Mouse (Mus musculus) hindbrain, embryonic 11.5 days (tissue): ENCODE measurements at regions not wholly inside any gene's neighbourhood (a gene's known extent, or its start where the extent isn't known, plus 50 kb on each side); places are given as distances from the start of the nearest gene placed in this dataset.

ENCODE experiments used
- ATAC-seq: fragments of 200-750 bp; cut with Nextera tagmentation; 2 replicates; pipeline ENCODE4 v1.8.0; 2017; ENCODE audit warnings: mild to moderate bottlenecking, moderate TSS enrichment, moderate library complexity; ENCODE audit not compliant: low FRiP score
- DNase-seq: peaks from one replicate; pipeline ENCODE4 v3.0.0-alpha.2; 2015; ENCODE audit warnings: low spot score
- H3K27ac ChIP-seq: fragments of 300-500 bp; sonication (generic); 2 replicates; pipeline ENCODE4 v1.5.1; 2014; ENCODE audit warnings: mild to moderate bottlenecking, low read depth, low read length
- H3K27me3 ChIP-seq: fragments of 300-500 bp; sonication (generic); 2 replicates; pipeline ENCODE4 v1.6.1; 2014; ENCODE audit warnings: mild to moderate bottlenecking, low read length, moderate library complexity, mixed read lengths; ENCODE audit not compliant: control insufficient read depth, insufficient read depth
- H3K36me3 ChIP-seq: fragments of 300-500 bp; sonication (generic); 2 replicates; pipeline ENCODE4 v1.6.1; 2014; ENCODE audit warnings: mild to moderate bottlenecking, low read length, moderate library complexity, mixed read lengths; ENCODE audit not compliant: control insufficient read depth, insufficient read depth
- H3K4me1 ChIP-seq: fragments of 300-500 bp; sonication (generic); replicated peaks from 2 replicates; pipeline ENCODE4 v1.6.1; 2014; ENCODE audit warnings: low read length, mixed read lengths; ENCODE audit not compliant: control insufficient read depth, insufficient read depth
- H3K4me2 ChIP-seq: fragments of 300-500 bp; sonication (generic); replicated peaks from 2 replicates; pipeline ENCODE4 v1.6.1; 2014; ENCODE audit warnings: mild to moderate bottlenecking, low read depth, low read length
- H3K4me3 ChIP-seq: fragments of 300-500 bp; sonication (generic); 2 replicates; pipeline ENCODE4 v1.5.1; 2014; ENCODE audit warnings: low read depth, low read length
- H3K9ac ChIP-seq: fragments of 300-500 bp; sonication (generic); 2 replicates; pipeline ENCODE4 v1.6.1; 2014; ENCODE audit warnings: low read depth, low read length
- H3K9me3 ChIP-seq: fragments of 300-500 bp; sonication (generic); 2 replicates; pipeline ENCODE4 v1.6.1; 2016; ENCODE audit warnings: low read length; ENCODE audit not compliant: control insufficient read depth
- WGBS: fragments of 180-500 bp; shearing (Covaris S2); extraction: QIAGEN DNeasy Blood & Tissue Kit; methylation state at CpG from one replicate; pipeline ENCODE4 v1.1.7; 2014; 5-methylcytosine and 5-hydroxymethylcytosine counted together

DNA sequence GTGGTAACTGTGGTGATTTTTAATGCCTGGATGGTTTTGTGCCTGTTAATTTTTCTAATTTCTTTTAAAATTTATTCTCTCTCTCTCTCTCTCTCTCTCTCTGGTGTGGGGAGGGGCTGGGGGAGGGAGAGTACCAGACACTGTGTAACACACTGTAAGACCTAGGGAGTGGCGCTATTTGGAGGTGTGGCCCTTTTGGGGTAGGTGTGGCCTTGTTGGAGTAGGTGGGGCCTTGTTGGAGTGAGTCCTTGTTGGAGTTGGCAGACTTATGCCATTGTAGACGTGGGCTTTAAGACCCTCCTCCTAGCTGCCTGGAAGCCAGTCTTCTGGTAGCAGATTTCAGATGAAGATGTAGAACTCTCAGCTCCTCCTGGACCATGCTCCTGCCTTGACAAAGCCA lies 107.4 kb upstream of the Lhx5 start:
- H3K36me3 ChIP-seq: no peaks in the 10 kb centered on the region
- no peak overlapping the region for H3K9ac ChIP-seq
- H3K27me3 ChIP-seq: no peaks in the 10 kb centered on the region; the same call in 1 of the 2 replicates
- no peaks in the 10 kb centered on the region; the same call in 1 of the 2 replicates for H3K4me1 ChIP-seq
- H3K4me2 ChIP-seq: no peak overlapping the region
- 94% methylated on average over 2 of the region's 2 CpGs for WGBS
- no peak overlapping the region for H3K27ac ChIP-seq
- no peak for ATAC-seq
- no peak for DNase-seq
- H3K4me3 ChIP-seq: no peak overlapping the region
- H3K9me3 ChIP-seq: no peaks in the 10 kb centered on the region

DNA sequence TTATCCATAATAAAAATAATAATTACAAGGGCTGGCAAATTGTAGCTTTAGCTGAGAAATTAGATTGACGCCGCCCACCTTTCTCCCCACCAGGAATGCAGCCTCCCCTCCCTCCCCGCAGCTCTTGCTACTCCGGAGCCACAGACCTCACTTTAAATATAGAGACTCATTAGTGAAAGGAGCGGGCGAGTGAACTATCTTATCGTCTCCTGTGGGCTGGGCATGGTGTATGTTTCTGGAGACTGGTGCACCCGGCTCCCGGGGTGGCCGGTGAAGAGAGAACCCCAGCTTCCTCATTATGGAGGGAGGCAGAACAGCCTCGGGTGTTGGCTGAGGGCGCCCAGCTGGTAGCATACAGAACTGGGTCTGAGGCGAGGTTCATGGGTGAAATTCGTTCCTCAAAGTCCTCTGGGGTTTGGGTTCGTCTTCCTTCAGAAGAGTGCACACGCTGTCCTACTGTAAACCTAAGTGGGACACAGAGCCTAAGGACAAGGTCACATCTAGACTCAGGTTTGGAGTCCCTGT lies 106.1 kb upstream of the Lhx5 start:
- no peak for ATAC-seq
- WGBS: 60% methylated on average over 16 of the region's 16 CpGs
- no peaks in the 10 kb centered on the region; the same call in 1 of the 2 replicates for H3K4me1 ChIP-seq
- H3K9ac ChIP-seq: no peak overlapping the region
- H3K27me3 ChIP-seq: no peaks in the 10 kb centered on the region; the same call in 1 of the 2 replicates
- no peak for DNase-seq
- H3K4me2 ChIP-seq: no peak overlapping the region
- H3K27ac ChIP-seq: no peak overlapping the region
- H3K9me3 ChIP-seq: no peaks in the 10 kb centered on the region
- no peak overlapping the region for H3K4me3 ChIP-seq
- H3K36me3 ChIP-seq: no peaks in the 10 kb centered on the region

DNA sequence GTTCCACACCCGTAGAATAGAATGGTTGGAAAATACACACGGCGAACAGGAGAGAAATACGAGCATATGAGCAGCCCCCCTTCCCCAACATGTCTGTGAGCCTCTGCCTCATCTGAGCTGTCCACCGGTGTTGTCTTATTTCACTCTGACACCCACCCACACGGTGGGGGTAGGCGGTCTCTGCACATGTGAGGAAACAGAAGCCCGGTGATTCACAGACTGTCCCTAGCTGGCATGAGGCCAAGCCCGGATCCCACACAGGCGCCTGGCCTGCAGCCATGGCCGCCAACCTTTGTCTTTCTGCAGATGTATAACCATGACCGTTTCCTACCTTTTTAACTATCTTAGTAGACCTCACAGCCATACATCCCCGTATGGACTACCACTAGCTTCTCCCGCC lies 99.5 kb upstream of the Lhx5 start:
- no peak overlapping the region for H3K4me2 ChIP-seq
- no peaks in the 10 kb centered on the region for H3K27me3 ChIP-seq
- no peaks in the 10 kb centered on the region for H3K4me1 ChIP-seq
- 90% methylated on average over 14 of the region's 14 CpGs for WGBS
- no peak overlapping the region for H3K9ac ChIP-seq
- H3K36me3 ChIP-seq: no peaks in the 10 kb centered on the region
- no peak overlapping the region for H3K4me3 ChIP-seq
- no peaks in the 10 kb centered on the region for H3K9me3 ChIP-seq
- no peak overlapping the region for H3K27ac ChIP-seq
- ATAC-seq (no peak), DNase-seq (no peak)

DNA sequence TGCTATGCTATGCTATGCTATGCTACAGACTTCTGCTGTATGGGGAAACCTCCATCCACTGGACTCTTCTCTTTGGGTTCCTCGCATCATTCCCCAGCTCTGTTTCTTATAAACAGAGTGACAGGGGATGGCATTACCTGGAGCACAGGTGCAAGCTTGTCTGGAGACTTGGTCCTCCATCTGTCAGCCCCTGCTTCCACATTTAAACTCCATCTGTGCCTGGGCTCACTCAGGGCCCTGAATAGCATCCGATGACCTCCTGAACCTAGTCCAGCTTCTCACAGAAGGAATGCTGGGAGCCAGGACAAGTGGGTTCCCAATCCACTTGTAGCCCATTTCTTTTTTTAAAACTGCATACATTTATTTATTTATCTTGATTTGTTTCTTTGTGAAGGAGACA lies 92.3 kb upstream of the Lhx5 start:
- Histone ChIP-seq H3K9me3 (no peaks in the 10 kb centered on the region), H3K9ac (no peak overlapping the region), H3K27me3 (no peaks in the 10 kb centered on the region), H3K27ac (no peak overlapping the region), H3K4me1 (no peaks in the 10 kb centered on the region), H3K4me2 (no peak overlapping the region), H3K36me3 (no peaks in the 10 kb centered on the region), H3K4me3 (no peak overlapping the region)
- DNase-seq: no peak
- no peak for ATAC-seq
- 81% methylated on average over 2 of the region's 2 CpGs for WGBS

DNA sequence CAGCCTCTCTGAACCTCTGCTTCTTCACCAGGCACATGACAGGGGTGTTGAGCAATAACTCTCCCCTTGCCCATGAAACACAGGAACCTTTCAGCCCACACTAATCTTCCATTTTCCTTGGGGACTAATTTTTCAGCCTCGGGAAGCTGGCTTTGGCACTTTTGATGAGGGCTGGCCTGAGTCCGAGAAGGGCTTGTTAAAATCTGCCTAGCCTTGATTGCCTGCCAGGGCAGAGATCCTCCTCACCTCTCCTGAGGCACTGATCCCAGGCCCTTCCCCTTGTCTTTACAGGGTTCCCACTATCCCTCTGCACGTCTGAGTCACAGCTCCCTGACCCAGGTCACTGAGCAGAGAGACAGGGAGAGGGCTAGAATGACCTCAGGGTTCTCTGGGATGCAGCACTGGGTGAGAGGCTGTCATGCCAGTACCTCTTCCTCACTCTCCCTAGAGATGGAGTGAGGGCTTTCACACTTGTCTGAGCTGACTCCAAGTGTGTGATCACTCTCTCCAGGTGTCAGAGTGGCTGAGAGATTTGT lies 90.7 kb upstream of the Lhx5 start:
- 46% methylated on average over 3 of the region's 3 CpGs for WGBS
- DNase-seq: no peak
- no peak overlapping the region for H3K9ac ChIP-seq
- no peaks in the 10 kb centered on the region for H3K36me3 ChIP-seq
- H3K27me3 ChIP-seq: no peaks in the 10 kb centered on the region
- H3K27ac ChIP-seq: no peak overlapping the region
- H3K4me2 ChIP-seq: no peak overlapping the region
- H3K4me1 ChIP-seq: no peaks in the 10 kb centered on the region
- no peaks in the 10 kb centered on the region for H3K9me3 ChIP-seq
- no peak overlapping the region for H3K4me3 ChIP-seq
- ATAC-seq: no peak

DNA sequence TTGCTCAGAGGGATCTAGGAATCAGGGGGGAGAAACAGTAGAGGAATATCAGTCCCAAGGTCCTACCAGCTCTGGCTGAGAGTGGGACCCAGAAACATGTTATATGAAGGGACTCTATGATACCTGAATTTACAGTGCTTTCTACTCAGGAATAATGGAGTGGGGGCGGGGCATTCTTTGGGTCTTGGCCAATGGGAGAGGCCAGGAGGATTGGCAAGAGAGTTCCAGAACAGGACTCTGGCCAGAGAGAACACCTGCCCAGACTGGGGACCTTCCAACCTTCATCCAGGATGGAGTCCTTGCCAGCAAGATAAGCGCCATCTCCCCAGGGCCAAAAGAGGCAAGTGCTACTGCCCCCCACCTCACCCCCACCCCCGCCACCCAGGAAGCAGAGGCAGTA lies 81.0 kb upstream of the Lhx5 start:
- Histone ChIP-seq H3K36me3 (no peaks in the 10 kb centered on the region), H3K9ac (no peak overlapping the region), H3K4me1 (no peaks in the 10 kb centered on the region), H3K27ac (no peak overlapping the region), H3K4me2 (no peak overlapping the region), H3K9me3 (no peaks in the 10 kb centered on the region), H3K27me3 (no peaks in the 10 kb centered on the region), H3K4me3 (no peak overlapping the region)
- no peak for ATAC-seq
- 90% methylated on average over 3 of the region's 3 CpGs for WGBS
- no peak for DNase-seq

DNA sequence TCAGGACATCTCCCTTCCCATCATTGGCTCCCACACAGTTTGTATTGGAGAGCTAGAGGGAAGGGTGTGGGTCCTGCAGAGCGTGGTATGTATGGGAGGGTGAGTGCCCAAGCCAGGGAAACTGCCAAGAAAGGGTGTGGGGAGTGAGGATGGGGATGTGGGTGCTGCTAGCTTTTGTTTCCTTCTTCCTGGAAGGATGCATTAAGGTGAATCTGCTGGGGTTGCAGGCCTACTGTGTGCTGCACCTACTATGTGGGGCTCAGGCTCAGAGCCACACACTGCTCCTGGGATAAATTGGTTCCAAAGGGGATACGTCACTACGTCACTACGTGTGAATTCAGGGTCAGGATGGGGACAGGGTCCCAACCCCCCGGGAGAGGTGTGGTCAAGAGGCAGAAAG lies 79.7 kb upstream of the Lhx5 start:
- Histone ChIP-seq H3K9me3 (no peaks in the 10 kb centered on the region), H3K27ac (no peak overlapping the region), H3K9ac (no peak overlapping the region), H3K27me3 (no peaks in the 10 kb centered on the region), H3K36me3 (no peaks in the 10 kb centered on the region), H3K4me1 (no peaks in the 10 kb centered on the region), H3K4me2 (no peak overlapping the region), H3K4me3 (no peak overlapping the region)
- 60% methylated on average over 5 of the region's 5 CpGs for WGBS
- ATAC-seq (no peak), DNase-seq (no peak)

DNA sequence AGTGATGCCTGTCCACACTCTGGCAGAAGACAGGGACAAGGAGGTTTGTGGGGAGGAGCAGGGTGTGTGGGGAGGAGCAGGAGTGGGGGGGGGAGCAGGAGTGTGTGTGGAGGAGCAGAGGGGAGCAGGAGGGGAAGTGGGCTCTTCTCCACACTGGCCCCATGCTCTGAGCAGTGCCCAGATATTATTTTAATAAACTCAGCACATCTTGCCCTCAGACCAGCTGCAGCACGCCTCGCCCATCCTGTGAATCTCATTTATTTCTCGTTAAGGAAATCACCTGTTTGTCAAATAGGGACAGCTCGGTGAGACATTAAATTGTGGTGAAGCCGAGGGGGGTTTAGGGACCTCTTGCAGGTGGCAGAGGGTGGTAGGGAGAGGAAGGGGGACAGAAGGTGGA lies 77.8 kb upstream of the Lhx5 start:
- H3K9me3 ChIP-seq: no peaks in the 10 kb centered on the region
- DNase-seq (no peak), ATAC-seq (no peak)
- no peaks in the 10 kb centered on the region; the same call in 1 of the 2 replicates for H3K27me3 ChIP-seq
- no peaks in the 10 kb centered on the region for H3K36me3 ChIP-seq
- no peak overlapping the region for H3K4me3 ChIP-seq
- peaks cover 2% of the 10 kb centered on the region; the same call in 1 of the 2 replicates for H3K4me1 ChIP-seq
- no peak overlapping the region for H3K9ac ChIP-seq
- no peak overlapping the region for H3K4me2 ChIP-seq
- no peak overlapping the region for H3K27ac ChIP-seq
- WGBS: 65% methylated on average over 5 of the region's 5 CpGs

DNA sequence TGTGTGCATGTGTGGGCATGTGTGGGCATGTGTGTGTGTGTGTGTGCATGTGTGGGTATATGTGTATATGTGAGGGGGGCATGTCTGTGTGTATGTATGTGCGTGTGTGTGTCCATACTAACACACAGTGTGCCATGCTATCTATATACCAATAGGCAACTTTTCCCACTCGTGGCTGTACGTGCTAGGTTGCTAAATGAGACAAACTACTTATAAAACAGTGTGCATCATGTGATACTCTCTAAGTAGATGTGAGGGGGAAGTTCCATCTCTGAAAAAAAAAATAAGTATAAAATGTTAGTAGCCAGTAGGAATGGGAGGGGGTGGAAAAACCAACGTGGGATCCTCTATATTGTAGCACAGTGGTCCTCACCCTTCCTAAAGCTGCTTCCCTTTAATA lies 74.5 kb upstream of the Lhx5 start:
- no peaks in the 10 kb centered on the region for H3K36me3 ChIP-seq
- no peak overlapping the region for H3K4me3 ChIP-seq
- H3K27ac ChIP-seq: no peak overlapping the region
- no peaks in the 10 kb centered on the region for H3K9me3 ChIP-seq
- DNase-seq: no peak
- 83% methylated on average over 4 of the region's 4 CpGs for WGBS
- H3K4me1 ChIP-seq: peaks cover 2% of the 10 kb centered on the region; the same call in 1 of the 2 replicates
- no peak overlapping the region for H3K9ac ChIP-seq
- H3K4me2 ChIP-seq: no peak overlapping the region
- ATAC-seq: no peak
- peaks cover 3% of the 10 kb centered on the region; the same call in 1 of the 2 replicates for H3K27me3 ChIP-seq
